Mouse (Mus musculus) G1E (cell line): ENCODE data around the gene Slx1b.

Experiments used
- CTCF ChIP-seq: IDR thresholded peaks from 2 replicates; pipeline ENCODE4 v1.5.1; 2012; ENCODE audit warnings: low read depth, low read length, inconsistent platforms, mixed read lengths
- GATA1 ChIP-seq: IDR thresholded peaks from 2 replicates; pipeline ENCODE4 v1.6.1; 2012; ENCODE audit warnings: borderline replicate concordance, low read length, inconsistent platforms, mixed read lengths
- POLR2AphosphoS5 ChIP-seq: IDR thresholded peaks from 2 replicates; pipeline ENCODE4 v1.6.1; 2012; ENCODE audit warnings: low read depth, low read length, inconsistent platforms; ENCODE audit not compliant: insufficient replicate concordance
- TAL1 ChIP-seq: conservative IDR thresholded peaks from 2 replicates; pipeline ENCODE4 v1.6.1; 2012; ENCODE audit warnings: low read depth, low read length, inconsistent platforms, mixed read lengths

DNA sequence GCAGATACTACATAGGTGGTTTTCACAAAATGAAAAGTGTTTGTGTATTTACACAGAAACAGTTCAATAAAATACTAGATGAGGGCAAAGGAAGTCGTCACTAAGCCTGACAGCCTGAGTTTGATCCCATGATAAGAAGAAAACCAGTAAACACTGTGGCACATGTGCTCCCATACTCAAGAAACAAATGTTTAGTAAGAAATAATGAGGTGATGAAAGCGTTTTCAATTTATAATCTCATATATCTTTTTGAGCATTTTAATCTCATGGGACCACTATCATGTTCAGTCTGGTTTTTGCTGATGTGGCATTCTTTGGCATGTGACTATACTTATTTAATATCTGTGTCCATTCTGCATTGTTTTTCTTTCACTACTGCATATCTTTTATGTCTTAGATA is 41.6 kb downstream of the Slx1b start:
- TF ChIP-seq CTCF: no peak
- no peak for TF ChIP-seq POLR2AphosphoS5
- TF ChIP-seq GATA1: no peak
- TF ChIP-seq TAL1: no peak
